Mouse (Mus musculus) common myeloid progenitor, adult 5-6 weeks (primary cell): ENCODE measurements around the gene Fam131c. TPM values are rescaled to one million over a fixed set of nuclear protein-coding genes. Genes with fewer than 3 reads are reported as not detected.

Source experiments
- ATAC-seq: replicated peaks from 2 replicates; pipeline ENCODE4 v1.8.0; 2016; ENCODE audit warnings: low read depth, mild to moderate bottlenecking, moderate TSS enrichment, inconsistent platforms; ENCODE audit not compliant: poor library complexity, severe bottlenecking
- total RNA-seq: library from RNA; stranded (forward); fragments of 200-1000, 187-1606 nt; gene quantifications from 2 replicates; pipeline ENCODE4 v1.2.3, GENCODE M21; 2017

The Fam131c gene
- not detected in 2 replicates for total RNA-seq

GRCm38 (mm10) chr4:141367997-141368791 is at the start of gene Fam131c:
Gene Fam131c, plus strand, starts transcription at chr4:141368220.
- ATAC-seq = no peak; the same call in 1 of the 2 replicates

- peak; percentile 26; the same call in 1 of the 2 replicates for ATAC-seq
Observed at GRCm38 (mm10) chr4:141322526-141322925, 45.5 kb upstream of the Fam131c start.

- ATAC-seq = no peak
Observed at GRCm38 (mm10) chr4:141324771-141325191, 43.2 kb upstream of the Fam131c start.

- peak; percentile 64 for ATAC-seq
Observed at GRCm38 (mm10) chr4:141325636-141326035, 42.4 kb upstream of the Fam131c start.

- ATAC-seq = no peak
Observed at GRCm38 (mm10) chr4:141327075-141327474, 40.9 kb upstream of the Fam131c start.

- no peak for ATAC-seq
Observed at GRCm38 (mm10) chr4:141328742-141329141, 39.3 kb upstream of the Fam131c start.

- peak; percentile 43; the same call in 1 of the 2 replicates for ATAC-seq
Observed at GRCm38 (mm10) chr4:141329968-141330367, 38.1 kb upstream of the Fam131c start.

GRCm38 (mm10) chr4:141331446-141331845 is 36.6 kb upstream of the Fam131c start:
- no peak for ATAC-seq

- no peak for ATAC-seq
Observed at GRCm38 (mm10) chr4:141332258-141332657, 35.8 kb upstream of the Fam131c start.

- ATAC-seq = no peak
Observed at GRCm38 (mm10) chr4:141334695-141335094, 33.3 kb upstream of the Fam131c start.

GRCm38 (mm10) chr4:141335263-141335796 is 32.7 kb upstream of the Fam131c start:
- ATAC-seq = no peak

- no peak for ATAC-seq
Observed at GRCm38 (mm10) chr4:141336196-141336595, 31.8 kb upstream of the Fam131c start.

- no peak for ATAC-seq
Observed at GRCm38 (mm10) chr4:141337986-141338385, 30.0 kb upstream of the Fam131c start.

GRCm38 (mm10) chr4:141338853-141339252 is 29.2 kb upstream of the Fam131c start:
- no peak for ATAC-seq

- no peak for ATAC-seq
Observed at GRCm38 (mm10) chr4:141341477-141341876, 26.5 kb upstream of the Fam131c start.

GRCm38 (mm10) chr4:141343515-141343914 is 24.5 kb upstream of the Fam131c start:
- ATAC-seq = no peak

GRCm38 (mm10) chr4:141345219-141345618 is 22.8 kb upstream of the Fam131c start:
- no peak for ATAC-seq

- peak; percentile 59 for ATAC-seq
Observed at GRCm38 (mm10) chr4:141347365-141347797, 20.6 kb upstream of the Fam131c start.

GRCm38 (mm10) chr4:141348616-141349015 is 19.4 kb upstream of the Fam131c start:
- no peak for ATAC-seq

GRCm38 (mm10) chr4:141350015-141350414 is 18.0 kb upstream of the Fam131c start:
- no peak for ATAC-seq

GRCm38 (mm10) chr4:141351972-141352371 is 16.0 kb upstream of the Fam131c start:
- no peak for ATAC-seq
